Mouse (Mus musculus): ENCODE results near the gene Shkbp1.

Gene Shkbp1

DNA sequence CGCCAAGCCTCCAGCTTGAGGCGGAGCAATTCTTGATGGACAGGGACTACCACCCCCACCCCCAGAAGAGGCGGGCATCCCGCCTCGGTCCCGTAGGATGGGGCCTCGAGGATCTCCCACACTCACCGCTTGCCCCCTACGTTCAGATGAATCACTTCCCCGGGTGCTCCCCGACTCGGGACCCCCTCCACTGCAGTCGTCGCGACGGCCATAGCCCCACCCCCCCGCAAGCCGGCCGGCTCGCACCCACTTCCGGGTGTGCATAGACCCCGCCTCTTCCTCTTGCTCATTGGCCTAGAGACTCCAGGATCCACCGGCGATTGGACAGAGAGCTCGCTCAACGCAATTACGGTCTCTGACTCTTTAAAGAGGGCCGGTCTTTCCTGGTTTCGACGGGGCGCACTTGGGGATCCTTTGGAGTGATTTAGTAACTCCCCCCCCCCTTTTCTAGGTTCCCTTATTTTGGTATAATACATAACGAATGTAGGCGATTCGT is at the start of gene Shkbp1:
Shkbp1 (minus strand) TSS at position 275 of the 496 bp plus-strand sequence.
- peak; percentile 76 for DNase-seq (ENCODE audit: low spot score)

DNA sequence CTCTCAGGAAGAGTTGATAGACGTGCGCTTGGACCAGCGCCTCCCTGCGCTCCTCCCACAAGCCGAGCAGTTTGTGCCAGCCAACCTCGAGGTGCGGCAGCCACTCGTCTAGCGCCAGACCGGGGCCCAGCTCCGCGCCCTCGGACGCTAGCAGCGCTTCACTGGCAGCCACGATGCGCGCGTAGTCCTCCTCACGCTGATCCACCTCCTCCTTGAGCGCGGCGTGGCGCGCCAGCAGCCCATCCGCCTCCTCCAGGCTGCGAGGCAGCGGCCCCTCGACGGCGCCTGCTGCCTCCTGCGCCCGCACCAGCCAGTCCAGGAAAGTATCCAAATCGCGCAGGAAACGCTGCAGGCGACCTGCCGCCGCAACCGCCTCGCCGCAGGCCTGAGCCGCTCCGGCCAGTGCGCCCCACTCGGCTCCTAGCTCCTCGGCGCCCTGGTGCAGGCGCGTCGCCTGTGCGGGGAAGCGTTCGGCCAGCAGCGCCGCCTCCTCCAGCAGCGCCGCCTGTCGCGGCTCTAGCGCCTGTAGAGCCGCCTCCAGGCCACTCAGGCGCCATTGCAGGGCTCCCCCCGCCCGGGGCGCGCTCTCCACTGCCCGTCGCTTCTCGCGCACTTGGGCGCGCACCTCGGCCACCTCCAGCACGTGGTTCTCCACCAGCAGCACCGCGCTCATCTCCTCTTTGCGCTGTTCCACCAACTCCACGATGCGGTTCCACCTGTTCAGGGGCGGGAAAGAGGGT is 48.6 kb upstream of the Shkbp1 start:
- DNase-seq (ENCODE audit: low spot score) = no peak

DNA sequence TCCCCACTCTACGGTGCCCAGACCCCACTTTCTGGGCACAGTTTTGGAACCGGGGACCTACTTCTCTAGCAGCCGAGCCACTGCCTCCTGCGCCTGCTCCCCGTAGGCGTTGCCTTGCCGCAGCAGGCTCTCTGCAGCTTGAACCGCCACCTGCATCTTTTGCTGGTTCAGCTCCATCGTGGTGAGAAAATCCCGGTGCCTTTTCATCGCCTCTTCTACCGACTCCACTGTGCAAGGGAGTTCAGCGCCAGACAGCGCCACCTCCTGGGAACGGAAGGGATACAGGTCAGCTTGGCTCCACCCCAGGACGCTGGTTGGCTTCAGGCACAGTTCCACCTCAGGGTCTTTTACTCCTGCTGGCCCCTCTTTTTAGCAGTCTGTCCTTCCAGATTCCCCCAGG is 46.9 kb upstream of the Shkbp1 start:
- peak; percentile 21 for DNase-seq (ENCODE audit: low spot score)

DNA sequence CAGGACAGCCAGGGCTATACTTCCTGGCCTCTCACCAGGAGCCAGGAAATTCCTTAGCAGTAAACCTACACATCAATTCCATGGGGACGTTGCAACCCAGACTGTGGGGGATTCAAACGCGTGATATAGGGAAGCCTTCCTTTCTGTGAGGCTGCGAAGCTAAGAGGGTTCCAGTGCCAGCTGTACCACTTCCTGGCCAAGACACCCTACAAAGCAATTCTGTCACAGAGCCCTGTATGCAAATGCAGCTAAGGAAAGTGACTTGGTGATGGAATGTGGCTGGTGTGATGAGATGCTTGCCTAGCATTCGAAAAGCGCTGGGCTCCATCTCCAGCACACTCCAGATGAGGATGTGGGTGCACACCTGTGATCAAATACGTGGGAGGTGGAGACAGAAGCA is 44.7 kb upstream of the Shkbp1 start:
- no peak for DNase-seq (ENCODE audit: low spot score)

DNA sequence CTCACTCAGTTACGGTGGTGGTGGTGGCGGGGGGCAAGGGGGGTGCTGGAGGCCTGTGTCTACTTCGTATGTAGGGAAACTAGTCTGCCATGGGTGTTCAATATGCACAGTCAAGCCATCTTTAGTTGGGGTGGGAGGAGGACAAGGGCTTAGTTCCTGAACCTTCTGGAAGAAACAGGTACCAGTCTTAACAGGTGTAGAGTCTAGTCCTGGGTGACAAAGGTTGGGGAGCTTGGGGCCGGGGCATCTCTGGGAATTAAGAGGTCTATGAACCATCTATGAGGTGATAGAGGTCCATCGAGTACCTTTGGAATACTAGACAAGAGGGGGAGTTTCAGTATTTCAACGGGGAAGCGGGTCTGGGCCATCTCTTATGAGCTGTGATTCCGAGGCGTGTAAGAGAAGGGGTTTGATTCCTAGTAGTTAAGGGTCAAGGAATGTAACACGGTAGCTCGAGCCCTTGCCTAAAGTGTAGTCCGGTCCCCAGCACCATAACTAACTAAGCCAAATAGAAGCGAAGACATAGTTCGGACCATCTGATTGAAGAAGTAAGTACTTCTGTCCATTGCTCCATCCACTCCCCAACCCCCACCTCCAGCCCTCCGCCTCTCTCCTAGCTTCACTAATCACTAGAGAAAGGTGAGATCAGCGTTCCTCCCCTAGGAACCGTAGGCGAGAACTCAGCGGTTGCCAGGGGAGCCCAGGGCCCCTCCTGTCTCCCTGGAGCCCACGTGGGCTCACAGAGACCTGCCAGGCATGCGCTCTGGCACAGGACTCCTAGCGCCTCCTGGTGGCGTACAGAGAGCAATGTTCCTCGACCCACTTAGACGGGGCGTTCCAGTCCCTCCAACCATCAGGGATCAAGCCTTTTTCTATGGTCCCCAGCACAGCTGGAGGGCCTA is 41.5 kb upstream of the Shkbp1 start:
- DNase-seq (ENCODE audit: low spot score) = no peak

DNA sequence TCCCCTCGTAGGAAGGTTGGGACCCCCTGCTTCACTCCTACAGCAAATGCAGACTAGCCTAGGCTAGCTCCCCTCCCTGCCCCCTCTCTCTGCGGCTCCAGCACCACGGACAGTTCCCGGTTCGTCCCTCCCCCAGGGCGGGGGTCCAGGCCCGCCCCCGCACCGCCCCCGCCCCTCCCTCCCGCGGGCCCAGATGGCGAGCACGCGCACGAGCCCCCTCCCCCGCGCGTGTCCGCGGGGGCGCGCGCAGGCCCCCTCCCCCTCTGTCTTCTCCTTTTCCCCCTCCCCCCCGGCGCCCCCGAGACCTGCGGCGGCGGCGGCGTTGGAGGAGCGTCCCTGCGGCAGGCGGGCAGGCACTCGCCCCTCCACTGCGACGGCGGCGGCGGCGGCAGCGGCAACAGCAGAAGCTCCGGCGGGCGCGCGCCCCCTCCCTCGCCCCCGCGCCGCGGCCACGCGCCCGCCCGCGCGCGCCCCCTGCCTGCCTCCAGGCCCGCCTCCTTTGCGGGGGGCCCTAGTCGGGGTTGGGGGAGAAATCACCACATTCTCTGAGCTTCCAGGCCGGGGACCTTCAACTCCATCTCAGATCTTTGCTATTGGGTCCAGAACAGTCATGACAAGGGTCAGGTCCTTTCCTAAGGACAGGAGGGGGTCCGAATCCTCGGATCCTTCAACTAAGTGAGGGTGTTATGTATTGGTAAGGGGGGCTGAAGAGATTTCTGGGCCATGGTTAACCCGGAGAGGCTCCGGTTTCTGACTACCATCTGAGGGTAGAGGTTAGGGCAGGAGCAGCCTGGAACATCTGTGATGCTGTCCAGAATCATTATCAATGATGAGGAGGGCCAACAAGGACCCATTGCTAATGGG is 40.6 kb upstream of the Shkbp1 start:
- DNase-seq (ENCODE audit: low spot score) = no peak

DNA sequence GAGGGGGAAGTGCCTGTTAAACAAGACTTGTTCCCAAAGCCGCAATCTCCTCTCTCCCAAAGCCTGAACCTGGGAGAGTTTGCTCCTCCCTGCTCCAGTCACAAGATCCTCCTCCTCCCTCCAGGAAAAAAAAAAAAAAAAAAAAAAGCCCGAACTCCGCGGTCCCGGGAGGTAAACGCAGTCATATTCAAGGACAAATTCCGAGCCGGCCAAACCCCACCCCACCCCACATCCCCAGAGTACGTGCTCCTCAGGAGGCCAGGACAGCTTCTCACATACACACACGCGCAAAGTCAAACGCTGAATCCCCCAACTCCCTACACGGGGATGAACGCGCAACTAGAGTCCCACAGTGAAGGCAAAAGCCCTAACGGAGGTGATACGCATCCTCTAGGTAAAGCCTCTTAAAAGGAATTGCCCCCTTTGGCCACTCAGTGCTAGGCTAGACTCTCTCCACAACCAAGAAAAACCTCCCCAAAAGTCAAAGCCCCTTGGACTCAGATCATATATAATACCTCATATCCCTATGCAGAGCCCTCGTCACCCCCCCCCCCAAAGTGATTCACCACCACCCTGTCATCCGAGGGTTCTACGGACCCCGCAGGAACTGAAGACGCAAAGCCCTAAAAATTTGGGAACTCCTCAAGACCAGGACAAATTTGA is 39.8 kb upstream of the Shkbp1 start:
- no peak for DNase-seq (ENCODE audit: low spot score)

DNA sequence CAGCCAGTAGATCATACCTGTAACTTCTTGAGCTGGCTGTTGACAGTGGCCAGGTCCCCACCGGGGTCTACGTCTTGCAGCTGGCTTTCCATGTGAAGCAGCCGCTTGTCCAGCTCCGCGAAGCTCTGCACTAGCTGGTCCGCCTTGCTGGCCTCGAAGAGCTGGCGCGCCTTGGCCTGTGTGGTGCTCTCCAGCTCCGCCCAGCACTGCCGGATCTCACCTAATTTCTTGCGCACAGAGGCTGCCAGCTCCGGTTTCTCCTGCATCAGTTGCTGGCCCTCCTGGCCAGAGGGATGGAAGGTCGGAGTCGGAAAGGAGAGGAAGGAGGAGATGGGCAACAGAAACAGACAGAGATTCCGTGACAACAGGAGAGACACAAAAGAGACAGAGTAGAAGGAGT is 35.6 kb upstream of the Shkbp1 start:
- DNase-seq (ENCODE audit: low spot score) = no peak

DNA sequence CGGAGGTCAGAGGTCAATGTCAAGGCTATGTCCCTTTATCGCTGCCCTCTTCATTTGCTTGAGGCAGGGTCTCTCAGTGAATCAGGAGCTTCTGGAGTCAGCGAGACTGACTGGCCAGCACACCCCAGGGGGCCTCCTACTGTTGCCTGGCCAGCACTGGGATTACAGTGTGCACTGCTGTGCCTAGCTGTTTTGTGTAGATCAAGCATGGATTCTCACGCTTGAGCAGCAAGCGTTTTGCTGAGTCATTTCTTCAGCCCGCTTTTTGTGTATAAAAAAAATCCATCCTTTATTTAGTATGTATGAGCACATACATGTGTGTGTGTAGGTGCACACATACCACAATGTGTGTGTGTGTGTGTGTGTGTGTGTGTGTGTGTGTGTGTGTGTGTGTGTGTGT is 33.4 kb upstream of the Shkbp1 start:
- DNase-seq (ENCODE audit: low spot score) = no peak

DNA sequence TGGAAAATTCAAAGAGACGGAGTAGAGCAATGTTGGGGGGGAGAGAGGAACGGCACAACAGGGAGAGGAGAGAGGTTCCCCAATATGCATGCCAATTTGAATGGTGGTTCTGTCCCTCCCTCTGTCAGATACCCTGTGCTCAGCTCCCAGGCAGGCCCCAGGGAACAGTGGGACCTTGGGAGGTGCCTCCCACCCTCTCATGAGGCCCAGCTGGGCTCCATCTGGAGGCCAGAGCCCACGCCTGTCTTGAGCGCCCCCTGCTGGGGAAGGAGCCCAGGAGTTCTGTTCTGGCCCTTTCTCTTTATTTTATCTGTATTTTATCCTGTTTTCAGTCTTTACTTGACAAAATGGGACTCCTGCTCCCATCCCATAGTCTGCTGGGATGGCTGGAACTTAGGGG is 28.9 kb upstream of the Shkbp1 start:
- peak; percentile 47 for DNase-seq (ENCODE audit: low spot score)

DNA sequence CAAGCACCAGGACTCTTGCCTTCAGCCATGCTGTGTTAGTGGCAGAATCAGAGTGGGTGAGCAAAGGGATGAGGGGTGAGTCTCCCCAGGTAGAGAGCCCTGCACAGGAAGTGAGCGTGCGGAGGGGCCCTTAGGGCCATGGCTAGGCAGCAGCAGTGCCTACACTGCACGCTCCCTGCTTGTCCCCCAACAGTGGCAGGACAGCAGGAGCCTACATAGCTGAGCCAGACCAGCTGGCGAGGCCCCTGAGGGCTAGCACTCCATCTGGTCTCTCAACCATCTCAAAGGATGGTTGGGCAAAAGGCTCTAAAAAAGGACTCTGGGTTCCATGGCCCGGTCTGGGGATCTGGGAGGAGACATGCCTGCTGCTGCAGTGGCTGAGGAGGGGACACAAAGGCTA is 28.3 kb upstream of the Shkbp1 start:
- DNase-seq (ENCODE audit: low spot score) = no peak

DNA sequence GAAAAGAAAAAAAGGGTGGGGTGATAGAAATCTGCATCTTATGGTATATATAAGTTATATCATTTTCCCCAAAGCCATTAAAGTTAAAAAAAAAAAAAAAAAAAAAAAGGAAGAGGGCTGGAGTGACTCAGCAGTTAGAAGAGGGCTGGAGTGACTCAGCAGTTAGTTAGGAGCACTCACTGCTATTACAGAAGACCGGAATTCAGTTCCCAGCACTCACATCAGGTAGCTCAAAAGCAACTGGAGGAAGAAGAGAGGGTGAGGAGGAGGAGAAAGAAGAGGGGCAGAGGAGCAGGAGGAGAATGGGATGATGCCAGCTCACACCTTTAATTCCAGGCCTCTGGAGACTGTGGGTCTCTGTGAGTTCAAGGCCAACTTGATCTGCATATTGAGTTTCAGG is 27.4 kb upstream of the Shkbp1 start:
- no peak for DNase-seq (ENCODE audit: low spot score)

DNA sequence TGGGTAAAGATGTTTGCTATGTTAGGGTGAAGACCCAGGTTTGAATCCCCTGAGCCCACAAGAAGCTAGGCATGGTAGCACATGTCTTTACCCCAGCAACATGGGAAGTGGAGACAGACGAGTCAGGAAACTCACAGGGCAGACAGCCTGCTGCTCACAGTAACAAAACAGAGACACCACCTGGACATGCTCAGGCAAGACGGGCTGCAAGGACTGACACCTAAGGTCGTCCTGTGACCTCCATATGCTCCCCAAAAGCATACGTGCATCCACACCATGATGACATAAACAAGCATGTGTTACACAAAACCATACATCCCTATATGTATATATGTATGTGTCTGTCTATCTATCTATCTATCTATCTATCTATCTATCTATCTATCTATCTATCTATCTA is 25.7 kb upstream of the Shkbp1 start:
- DNase-seq (ENCODE audit: low spot score) = no peak

DNA sequence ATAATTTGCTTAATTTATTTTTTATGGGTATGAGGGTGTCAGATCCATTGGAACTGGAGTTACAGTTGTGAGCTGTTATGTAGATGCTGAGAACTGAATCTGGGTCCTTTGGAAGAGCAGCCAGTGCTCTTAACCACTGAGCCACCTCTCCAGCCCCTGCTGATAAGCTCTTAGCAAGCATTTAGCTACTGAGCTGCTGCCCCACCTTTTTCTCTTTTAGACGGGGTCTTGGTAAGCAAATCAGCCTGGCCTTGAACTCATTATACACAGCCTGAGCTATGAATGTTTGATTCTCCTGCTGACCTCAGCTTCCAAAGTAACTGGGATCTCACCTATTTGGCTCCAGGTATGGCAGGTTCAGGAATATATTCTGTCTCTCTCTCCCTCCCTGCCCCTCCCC is 25.2 kb upstream of the Shkbp1 start:
- no peak for DNase-seq (ENCODE audit: low spot score)

DNA sequence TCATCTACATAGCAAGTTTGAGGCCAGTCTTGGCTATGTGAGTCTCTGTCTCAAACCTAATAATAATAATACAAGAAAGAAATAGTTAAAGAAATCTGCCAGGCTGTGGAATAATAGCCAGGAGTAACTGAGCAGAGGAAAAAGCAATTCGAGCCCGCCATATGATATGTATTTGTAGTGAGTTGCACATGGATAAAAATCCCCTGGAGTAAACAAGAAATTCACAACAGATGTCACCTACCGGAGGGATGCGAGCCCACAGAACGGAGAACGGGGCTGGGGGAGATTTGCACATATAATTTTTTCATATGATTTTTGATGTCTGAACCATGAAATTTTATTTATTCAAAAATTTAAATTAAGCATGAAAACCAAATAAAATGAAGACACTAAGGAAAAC is 24.0 kb upstream of the Shkbp1 start:
- DNase-seq (ENCODE audit: low spot score) = no peak

DNA sequence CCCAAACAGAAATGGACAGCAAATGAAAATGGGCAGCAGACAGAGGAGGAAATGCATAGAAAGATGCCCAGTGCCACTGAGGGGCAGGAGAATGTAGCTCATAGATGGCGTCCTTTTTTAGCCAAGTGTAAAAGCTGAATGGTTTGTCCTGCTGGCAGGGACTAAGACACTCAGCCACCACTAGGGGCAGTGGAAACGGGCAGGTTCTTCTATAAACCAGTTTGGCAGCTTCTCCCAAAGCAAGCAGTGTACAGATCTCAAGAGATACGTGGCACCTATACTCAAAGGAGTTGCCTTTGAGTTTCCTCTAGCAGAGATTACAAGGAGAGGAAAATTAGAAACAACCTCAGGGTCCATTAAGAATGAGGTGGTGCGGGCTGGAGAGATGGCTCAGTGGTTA is 22.6 kb upstream of the Shkbp1 start:
- DNase-seq (ENCODE audit: low spot score) = no peak

DNA sequence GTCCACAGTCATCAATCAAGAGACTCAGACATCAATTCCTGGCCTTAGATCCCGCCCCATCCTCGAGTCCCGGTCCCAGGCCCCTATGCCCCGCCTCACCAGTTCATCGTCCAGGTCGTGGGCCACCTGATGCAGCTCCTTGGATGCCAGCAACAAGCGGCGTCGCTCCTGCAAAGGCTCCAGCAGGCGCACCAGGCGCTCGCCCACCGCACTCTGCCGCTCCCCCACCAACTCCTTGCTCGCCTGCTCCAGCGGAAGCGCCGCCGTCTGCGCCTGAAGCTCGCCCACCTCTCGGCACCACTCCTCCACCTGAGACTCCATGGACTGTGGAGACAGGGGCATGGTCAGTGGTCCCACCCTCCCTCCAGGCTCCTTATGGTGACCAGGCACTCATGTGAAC is 19.5 kb upstream of the Shkbp1 start:
- no peak for DNase-seq (ENCODE audit: low spot score)

DNA sequence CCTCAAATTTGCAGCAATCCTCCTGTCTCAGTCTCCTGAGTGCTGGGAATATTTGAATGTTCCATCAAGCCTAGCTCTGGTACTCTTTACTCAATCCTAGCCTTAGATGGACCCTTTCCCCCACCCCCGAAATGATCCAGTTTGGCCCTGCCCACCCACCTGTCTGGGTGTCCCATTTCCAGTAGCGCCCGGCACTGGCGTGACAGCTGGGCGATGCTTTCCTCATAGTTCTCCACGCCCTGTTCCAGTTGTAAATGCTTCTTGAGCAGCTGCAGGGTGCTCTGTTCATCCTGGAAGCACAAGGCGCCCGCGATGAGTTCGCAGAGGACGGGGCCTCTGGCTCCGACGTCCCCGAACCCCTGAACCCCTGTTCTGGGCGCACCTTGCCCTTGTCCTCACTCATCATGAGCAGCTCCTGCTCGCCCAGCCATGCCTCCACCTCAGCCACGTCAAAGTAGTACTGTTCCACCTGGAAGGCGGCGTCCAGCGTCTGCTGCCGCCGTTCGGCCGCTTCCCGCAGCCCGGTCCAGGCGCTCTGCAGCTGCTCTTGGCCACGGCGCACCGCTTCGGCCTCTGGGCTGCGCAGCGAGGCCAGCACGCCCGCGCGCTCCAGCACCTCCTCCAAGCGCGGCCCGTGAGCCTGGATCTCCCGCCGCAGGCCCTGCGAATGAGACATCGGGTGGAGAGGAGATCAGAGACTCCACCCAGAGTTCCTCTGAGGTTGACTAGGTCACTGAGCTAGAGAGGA is 16.1 kb upstream of the Shkbp1 start:
- no peak for DNase-seq (ENCODE audit: low spot score)

DNA sequence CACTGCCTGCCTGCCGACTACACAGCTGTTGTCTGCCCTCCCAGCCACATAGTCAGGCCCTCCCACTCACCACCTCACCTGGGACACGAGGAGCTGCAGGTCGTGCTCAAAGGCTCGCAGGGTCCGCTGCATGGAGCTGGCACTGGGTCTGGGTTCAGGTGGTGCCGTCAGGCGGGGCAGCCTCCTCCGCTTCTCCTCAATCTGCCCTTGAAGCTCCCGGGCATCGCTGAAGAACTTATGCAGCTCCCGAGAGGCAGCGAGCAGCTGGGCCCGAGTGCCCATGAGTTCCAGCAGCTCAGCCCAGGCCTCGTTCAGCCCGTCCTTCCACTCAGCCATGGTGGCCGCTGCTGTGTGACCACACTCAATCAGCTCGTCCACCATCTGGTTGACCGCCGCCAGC is 13.3 kb upstream of the Shkbp1 start:
- DNase-seq (ENCODE audit: low spot score) = no peak

DNA sequence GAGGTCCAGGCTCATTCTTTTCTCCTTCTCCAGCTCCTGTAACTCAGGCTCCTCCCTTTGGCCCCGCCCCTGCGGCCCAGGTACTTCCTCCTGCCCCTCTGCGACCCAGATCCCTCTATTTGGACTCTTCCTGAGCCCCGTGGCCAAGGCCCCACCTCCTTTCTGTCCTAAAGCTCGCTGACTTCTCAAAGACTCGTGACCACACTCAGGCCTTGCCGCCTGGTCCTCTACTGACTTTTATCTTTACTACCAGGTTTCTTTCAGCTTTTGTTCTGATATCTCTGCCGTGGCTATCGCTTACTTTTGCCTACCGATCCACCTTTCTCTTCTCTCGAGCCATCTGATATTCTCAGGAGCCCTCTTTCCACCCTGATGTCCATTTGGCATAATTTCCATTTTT is 12.2 kb upstream of the Shkbp1 start:
- no peak for DNase-seq (ENCODE audit: low spot score)
